Mouse (Mus musculus): ENCODE measurements around the gene Slc35f3.

The Slc35f3 gene

DNA sequence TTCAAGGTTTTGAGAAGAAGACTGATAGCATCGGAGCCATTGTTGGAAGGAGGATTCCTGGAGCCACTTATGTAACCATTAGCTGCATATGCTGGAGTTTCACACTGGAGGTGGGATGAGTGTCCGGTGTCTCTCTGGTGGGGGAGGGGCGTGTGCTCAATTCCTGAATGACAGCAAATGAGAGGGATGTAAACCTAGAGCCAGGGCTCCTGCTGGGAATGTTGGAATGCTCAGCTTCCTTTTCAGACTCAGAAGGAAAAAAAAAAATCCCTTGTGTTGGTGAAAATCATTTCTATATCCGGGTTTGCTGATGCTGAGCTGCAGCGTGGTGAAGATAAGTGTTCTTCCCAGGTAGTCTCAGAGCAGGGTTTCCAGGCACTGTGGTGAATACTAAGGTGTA, 29.4 kb downstream of the Slc35f3 start:
- no peak for DNase-seq (ENCODE audit: low read depth, low spot score)

DNA sequence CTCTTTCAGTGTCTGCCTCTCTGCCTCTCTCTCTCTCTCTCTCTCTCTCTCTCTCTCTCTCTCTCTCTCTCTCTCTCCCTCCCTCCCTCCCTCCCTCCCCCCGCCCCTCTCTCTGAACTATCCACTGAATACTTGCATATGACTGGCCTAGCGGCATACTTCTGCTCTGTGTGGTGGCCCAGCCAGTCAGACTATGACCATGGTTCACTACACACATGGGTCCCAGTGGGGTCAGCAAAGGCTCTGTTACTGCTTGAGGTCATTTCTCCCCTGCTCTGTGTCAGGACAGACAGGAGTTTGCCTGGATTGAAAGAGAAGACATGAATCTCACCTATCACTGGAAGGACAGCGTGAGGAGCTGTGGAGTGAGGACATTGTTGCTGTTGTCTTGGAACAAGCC, 40.5 kb downstream of the Slc35f3 start:
- no peak for DNase-seq (ENCODE audit: low read depth, low spot score)

DNA sequence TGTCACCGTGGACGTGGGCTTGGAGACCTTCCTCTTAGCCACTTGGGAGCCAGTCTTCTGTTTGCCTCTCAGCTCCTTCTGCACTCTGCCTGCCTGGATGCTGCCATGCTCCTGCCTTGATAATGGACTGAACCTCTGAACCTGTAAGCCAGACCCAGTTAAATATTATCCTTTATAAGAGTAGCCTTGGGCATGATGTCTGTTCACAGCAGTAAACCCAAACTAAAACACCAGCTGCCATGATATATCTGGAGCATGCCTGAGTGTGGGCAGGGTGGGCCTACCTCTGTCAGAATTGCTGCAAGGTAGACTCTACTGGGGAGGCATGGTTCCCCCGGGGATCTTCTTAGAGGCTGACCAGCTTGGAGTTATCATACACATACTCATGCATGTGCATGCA, 41.0 kb downstream of the Slc35f3 start:
- DNase-seq (ENCODE audit: low read depth, low spot score): no peak

DNA sequence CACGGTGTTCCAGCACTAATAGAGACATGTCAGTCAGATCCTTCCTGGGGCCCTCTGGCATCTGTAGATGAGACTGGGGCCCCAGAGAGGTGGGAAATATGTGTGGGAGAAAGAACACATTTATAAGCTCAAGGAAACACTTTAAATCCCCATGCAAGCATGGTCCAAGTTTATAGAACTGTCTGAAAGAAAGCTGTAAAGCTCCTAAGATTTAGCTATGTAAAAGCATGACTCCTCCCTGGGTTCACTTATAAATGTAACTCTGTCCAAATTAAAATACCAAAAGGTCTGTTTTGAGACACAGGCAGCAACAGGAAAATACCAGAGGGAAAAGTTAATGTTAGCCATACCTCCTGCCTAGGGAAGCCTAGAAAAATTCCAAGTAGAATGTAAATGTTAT, 42.8 kb downstream of the Slc35f3 start:
- DNase-seq (ENCODE audit: low read depth, low spot score): no peak

DNA sequence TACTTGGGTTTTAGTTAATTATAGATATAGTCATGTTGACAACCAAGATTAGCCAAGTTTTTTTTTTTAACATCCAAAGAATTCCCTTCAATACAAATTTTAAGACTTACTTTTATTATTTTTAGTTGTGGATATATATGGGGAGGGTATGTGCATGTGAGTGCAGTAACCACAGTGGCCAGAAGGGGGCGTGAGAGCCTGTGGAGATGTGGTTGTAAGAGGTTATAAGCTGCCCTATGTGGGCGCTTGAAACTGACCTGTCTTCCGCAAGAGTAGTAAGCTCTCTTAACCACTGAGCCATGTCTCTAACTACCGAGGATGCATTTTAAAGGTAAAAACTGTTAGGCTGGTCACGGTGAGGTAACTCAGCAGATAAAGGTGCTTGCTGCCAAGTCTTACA, 45.1 kb downstream of the Slc35f3 start:
- peak; percentile 4 for DNase-seq (ENCODE audit: low read depth, low spot score)

DNA sequence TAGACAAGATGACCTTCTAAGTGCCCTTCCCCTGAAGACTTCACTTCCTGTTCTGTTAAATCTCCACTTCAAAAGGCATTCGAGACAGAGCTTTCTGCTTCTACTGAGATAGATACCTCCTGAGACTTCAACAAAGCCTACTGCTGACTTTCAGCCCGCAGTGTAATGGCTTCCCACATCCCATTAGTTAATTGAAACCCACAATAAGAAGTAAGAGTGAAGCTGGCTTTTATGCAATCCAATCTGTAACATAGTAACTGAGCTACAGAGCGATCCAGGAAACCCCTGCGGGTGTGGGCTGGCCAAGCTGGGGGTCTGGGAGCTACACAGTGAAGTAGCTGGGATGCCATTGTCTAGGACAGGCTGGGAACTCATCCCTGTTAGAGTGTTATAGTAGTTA, 46.7 kb downstream of the Slc35f3 start:
- no peak for DNase-seq (ENCODE audit: low read depth, low spot score)

DNA sequence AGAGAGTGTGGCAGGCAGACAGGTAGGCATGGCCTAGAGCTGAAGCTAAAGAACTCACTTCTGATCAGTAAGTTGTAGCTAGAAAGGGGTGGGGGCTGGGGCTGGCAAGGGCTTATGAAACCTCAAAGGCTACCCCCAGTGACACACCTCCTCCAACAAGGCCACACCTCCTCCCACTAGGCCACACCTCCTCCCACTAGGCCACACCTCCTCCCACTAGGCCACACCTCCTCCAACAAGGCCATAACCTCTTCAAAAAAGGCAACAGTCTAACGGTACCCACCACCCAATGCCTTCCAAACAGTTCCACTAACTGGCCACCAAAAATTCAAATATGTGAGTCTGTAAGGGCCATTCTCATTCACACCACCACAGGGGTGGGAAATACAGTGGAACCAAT, 54.9 kb downstream of the Slc35f3 start:
- no peak for DNase-seq (ENCODE audit: low read depth, low spot score)

DNA sequence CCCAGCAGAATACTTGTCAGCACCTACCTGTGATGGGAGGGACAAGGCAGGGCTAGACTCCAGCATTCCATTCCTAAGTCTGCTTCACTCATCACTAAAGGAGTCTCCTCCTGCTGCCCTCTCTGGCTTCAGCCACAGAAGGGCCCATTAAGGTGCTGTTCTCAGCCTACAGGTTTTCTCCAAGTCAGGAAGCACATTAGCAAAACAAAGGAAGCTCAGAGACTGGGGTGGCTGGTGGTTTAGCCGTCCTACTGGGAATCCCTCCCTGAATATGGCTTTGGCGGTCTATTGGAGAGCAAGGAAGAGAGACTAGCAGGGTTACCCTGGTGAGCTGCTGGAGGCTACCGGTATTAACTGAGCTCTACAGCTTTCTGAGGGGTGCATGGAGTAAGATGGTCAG, 59.6 kb downstream of the Slc35f3 start:
- DNase-seq (ENCODE audit: low read depth, low spot score): no peak

DNA sequence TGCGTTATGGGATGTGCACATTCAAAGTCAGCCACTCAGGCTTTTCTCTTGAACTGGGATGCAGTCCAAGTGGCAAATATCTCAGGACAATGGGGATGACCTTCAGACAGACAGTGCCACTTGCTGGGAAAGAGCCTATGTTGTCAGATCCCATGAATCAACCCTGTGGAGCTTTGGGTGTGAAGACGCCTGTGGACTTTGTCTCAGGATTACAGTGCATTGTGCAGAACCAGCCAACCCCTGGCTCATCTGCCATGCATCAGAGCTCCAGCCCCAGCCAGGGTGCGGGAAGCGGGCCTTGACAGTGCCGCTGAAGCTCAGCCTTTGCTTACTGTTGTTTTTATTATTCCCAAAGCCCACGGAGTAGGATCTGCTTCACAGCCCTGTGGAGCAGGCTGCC, 60.9 kb downstream of the Slc35f3 start:
- DNase-seq (ENCODE audit: low read depth, low spot score): no peak

DNA sequence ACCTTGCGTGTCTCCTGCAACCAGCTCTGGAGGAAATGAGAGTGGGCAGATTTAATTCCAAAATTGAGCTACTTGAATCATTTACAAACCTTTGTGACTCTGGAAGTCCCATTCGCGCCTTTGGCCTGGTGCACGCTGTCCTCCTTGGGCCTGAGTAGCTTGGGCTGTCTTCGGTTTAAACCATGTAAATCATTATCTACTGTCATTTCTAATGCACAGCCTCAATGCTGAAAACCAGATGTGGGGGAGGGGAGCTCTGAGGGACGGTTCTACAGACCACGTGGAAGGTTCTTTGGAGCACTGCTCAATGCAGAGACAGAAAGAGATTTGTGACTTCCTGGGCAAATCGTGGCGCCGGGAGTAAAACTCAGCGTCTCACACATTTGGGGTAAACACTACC, 61.7 kb downstream of the Slc35f3 start:
- no peak for DNase-seq (ENCODE audit: low read depth, low spot score)

DNA sequence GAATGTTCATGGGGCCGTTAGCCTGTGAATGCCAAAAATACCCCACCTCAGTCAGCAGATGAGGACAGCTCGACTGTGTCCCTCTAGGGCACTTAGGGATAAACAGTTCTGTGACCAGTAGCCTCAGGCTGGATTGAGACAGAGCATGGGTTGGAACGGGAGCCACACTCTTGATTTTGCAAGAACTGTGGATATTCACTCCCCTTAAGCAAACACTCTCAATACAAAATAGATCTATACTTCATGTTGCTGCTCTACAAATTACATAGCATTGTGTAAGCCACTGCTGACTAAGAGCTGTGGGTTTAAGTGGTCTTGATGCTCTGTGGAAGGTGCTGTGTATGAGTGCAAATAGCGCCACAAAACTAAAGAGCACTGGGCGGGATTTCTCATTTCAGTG, 62.3 kb downstream of the Slc35f3 start:
- DNase-seq (ENCODE audit: low read depth, low spot score): no peak

DNA sequence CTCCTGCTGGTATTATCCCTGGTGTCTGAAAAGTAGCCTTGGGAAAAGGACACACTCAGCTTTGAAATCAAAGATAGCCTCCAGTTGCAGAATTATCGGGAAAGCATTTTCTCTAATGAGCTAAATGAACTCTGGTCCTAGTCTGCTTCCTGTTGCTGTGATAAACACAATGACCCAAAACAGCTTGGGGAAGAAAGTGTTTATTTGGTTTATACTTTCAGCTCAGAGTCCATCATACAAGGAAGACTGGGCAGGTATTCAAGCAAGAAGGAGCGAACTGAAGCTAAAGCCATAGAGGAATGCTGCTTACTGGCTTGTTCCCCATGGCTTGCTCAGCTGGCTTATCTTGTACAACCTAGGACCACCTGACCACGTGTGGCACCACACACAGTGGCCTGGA, 67.9 kb downstream of the Slc35f3 start:
- no peak for DNase-seq (ENCODE audit: low read depth, low spot score)

DNA sequence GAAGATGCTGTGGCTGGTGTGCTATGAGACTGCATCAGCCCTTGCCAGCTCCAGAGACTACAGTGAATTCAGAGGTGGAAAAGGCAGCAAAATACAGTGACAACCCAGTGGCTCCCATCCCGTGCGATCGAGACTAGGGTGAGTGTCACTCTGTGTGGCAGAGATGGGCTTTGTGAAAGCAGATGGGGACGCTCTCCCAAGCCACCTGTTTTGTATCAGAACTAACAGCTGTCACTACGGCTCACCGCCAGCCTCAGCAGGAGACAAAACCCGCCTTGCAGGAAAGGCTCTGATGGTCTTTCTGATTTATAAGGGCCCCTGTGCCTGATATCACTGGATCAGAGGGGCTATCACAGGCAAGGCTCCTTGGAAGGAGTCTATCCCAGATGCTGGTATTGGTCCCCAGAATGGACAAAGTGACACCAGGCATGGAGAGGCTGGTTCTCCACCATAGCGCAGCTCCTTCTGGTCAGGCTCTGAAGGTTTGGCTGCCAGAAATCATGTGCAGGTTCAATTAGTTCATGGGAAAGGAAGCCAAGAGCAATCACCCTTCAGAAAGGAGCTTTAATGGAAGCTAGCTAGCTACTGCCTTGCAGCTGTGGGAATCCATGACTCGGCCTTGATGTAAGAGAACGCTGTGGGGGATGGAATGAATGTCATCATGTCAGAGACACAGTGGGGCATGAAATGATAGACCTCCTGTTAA, 70.1 kb downstream of the Slc35f3 start:
- no peak for DNase-seq (ENCODE audit: low read depth, low spot score)

DNA sequence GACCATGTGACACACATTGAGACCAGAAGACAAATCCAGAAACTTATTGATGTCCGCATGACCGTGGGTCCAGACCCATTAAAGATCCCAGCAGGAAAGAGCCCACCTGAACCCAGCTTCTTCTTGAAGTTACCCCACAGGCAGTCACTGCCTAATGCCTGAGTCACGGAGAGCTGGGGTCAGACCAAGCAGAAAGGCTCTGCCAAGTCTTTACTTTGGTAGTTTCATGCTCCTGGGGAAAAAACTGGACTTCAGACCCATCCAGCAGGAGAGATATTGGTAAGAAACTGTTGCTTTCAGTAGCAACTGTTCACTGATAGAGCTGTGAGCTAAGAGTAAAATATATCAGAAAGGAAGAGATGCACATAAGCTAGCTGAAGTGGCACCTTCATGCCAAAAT, 73.5 kb downstream of the Slc35f3 start:
- DNase-seq (ENCODE audit: low read depth, low spot score): no peak

DNA sequence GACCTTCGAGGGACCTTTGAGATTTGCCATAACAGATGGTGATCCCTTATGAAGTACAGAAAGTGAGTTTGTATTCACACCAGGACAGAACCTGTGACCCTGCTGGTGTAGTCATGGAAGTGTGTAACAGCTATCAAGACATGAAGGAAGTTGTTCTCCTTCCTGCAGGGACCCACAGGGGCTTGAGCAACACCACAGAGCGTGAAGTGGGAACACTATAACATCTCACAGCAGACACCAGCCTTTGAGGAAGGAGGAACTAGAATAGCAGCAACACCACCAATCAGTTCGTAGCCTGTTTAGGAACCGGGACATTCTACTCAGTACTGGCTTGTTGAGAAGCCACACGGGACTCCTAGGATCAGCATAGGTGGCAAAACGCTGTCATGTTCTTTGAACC, 81.2 kb downstream of the Slc35f3 start:
- DNase-seq (ENCODE audit: low read depth, low spot score): no peak

DNA sequence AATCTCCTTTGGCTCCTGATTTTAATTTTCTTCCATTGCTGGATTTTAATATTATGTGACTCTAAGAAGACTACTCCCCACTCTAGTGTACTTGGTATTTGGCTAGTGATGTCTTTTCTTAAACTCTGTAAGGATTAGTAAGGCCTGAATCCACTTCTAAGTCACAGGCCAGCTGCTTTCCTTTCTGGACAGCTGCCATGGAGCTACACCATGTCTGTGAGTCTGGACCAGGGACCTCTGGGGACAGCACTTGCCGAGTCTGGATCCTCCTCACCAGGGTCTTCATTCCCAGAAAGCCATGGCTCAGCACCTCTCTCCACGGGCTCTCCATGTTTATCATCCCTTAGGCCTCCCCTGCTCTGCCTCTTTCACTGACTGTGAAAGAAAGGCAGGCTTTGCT, 81.8 kb downstream of the Slc35f3 start:
- no peak for DNase-seq (ENCODE audit: low read depth, low spot score)

DNA sequence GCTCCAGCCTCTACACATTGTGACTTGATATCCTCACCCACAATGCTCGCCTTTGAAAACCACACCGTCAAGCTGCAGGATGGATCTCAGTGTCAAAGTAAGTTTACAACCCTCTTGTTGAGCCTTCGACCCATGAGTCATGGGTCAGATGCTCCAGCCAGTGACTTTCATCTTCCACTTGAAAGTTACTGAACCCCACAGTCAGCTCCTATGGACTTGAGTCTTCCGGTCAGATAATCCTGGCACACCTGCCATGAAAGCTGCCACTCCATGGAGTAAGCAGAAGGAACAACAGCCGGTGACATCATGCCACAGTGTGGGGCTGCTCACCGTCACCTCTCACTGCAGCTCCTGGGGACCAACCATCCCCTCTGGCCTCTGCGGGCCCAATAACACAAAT, 82.9 kb downstream of the Slc35f3 start:
- no peak for DNase-seq (ENCODE audit: low read depth, low spot score)

DNA sequence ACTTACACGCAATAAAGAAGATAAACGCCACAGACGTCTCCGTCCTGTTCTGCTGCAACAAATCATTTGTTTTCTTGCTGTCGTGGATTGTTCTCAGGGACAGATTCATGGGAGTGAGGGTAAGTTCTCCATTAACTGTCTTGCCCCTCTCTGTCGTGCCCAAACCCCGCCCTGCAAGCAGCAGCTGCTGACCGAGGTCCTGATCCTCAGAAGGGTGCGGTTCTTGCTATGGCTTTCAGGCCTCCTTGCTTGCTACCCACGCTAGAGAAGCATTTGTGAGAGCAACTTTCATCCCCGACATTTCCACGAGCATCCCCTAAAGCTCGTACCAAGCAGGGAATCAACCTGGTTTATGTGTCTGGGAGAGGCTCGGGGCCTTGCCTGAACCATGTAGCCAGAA, 83.9 kb downstream of the Slc35f3 start:
- no peak for DNase-seq (ENCODE audit: low read depth, low spot score)

DNA sequence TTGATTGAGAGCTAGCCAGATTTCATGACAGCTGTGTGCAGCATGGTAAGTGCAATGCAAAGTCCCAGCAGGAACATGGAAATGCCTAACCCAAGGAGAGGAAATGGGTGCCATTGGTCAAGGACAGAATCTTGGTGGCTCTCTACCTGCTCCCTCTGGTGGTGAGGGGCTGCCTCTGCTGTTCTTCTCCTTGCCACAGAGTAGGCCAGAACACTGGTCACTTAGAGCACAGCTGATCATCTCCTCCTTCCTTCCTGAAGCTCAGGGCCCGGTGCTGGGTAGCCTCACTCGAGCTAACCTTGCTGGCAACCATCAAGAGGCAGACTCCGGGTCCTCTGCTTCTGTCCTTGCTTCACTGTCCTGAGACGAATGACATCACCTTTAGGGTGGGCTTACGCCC, 84.4 kb downstream of the Slc35f3 start:
- peak; percentile 41 for DNase-seq (ENCODE audit: low read depth, low spot score)

DNA sequence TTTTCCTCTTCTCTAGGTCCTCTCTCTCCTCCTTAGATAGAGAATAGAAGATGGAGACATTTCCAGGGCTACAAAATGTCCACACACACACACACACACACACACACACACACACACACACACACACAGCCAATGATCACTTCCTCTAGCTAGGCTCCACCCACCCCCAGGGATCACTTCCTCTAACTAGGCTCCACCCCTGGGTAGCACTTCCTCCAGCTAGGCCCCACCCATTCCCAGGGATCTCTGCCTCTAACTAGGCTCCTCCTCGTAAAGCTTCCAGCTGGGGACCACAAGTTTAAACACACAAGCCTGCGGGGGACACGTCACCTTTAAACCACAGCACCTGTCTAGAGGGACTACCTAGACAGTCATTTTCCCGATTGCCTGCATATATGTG, 89.2 kb downstream of the Slc35f3 start:
- DNase-seq (ENCODE audit: low read depth, low spot score): peak; percentile 84

DNA sequence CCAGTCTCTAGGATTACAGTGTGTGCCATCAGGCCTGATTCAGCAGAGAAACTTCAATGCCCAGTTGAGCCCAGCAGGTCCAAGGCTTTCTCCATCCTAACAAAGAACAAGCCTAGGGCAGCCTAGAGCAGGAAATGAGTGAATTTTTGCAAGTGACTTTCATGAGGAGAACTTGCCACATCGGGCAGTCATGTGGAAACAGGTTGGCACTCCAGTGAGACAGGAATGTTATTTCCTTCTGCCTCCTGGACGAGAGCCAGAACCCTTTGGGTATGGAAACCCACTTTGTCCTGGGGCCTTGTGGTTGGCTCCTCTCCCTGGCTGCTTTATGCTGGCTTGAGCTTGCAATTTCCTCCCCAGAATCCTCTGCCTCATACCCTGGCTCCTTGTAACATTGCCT, 93.2 kb downstream of the Slc35f3 start:
- DNase-seq (ENCODE audit: low read depth, low spot score): no peak

DNA sequence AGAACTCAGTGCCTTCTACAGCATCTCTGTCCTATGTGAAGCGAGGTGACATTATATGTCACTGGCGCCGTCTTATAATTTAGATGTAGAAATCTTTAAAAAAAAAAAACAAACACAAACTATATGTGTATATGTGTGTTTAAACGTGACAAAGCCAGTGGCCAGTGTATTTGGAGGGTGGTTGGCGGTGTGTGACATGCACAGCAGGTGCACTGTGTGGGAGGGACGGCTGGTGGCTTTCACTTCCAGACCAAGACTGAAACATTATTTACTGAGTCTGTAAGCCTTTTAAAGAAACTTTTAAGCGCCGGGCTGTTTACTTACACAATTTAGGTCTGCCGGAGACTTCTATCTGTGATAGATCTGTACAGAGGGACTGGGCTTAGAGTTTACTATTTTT, 97.0 kb downstream of the Slc35f3 start:
- peak; percentile 84 for DNase-seq (ENCODE audit: low read depth, low spot score)

DNA sequence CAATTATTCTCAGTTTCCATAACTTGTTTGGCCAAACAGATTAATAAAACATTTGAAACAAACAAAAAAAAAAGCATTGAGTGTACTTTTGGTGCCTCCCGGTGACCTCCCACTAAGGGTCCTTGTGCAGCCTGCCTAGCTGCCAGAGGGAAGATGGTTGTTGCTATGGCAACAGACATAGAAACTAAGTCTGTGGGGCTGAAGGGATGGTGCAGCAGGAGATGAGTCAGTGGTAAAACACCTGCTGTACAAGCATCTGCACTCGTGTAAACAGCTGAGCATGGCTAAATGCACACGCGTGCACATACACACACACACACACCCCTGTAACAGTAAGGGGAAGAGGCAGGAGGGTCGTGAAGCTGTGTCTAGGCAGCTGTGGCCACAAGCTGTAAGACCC, 97.6 kb downstream of the Slc35f3 start:
- peak; percentile 59 for DNase-seq (ENCODE audit: low read depth, low spot score)

DNA sequence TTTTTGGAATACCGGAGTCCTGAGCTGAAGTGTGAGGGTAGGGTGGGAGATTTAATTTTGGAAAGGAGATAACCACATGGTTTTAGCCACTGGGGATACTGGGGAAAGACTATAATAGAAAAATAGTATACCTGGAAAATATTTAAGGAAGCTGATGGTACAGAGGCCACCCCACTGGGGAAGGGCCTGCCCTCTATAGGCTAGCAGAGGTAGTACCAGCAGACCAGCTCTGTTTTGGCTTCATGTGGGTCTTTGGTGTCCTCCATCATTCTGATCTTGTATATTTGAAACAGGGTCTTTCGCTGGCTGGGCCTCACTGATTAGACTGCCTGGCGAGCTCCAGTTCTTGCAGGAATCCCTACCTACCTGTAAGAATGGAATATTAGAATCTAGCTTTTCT, 100.0 kb downstream of the Slc35f3 start:
- peak; percentile 27 for DNase-seq (ENCODE audit: low read depth, low spot score)

Measured in A20 (cell line).